Mouse (Mus musculus): Measurements from ENCODE around the gene Ctsh.
A peak's percentile ranks its signal among the peaks of the same experiment; 100 is the strongest.

The Ctsh gene

DNA sequence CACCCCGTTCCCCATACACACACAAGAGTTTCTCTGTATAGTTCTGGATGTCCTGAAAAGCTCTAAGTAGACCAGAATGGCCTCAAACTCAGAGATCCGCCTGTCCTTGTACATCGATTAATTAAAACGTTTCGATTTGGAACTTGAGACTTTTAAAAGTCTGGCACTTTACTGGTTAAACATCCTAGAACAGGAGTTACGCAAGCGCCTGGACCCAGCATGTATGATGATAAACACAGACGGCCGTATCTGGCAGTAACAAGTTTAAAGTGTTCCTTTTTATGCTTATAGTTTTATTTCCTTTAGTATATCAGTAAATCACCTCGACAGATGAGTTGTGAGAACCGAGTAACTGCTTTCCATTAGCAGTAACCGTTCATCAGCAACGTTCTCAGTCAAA, 59.2 kb downstream of the Ctsh start:
- DNase-seq (ENCODE audit: low spot score) = no peak

DNA sequence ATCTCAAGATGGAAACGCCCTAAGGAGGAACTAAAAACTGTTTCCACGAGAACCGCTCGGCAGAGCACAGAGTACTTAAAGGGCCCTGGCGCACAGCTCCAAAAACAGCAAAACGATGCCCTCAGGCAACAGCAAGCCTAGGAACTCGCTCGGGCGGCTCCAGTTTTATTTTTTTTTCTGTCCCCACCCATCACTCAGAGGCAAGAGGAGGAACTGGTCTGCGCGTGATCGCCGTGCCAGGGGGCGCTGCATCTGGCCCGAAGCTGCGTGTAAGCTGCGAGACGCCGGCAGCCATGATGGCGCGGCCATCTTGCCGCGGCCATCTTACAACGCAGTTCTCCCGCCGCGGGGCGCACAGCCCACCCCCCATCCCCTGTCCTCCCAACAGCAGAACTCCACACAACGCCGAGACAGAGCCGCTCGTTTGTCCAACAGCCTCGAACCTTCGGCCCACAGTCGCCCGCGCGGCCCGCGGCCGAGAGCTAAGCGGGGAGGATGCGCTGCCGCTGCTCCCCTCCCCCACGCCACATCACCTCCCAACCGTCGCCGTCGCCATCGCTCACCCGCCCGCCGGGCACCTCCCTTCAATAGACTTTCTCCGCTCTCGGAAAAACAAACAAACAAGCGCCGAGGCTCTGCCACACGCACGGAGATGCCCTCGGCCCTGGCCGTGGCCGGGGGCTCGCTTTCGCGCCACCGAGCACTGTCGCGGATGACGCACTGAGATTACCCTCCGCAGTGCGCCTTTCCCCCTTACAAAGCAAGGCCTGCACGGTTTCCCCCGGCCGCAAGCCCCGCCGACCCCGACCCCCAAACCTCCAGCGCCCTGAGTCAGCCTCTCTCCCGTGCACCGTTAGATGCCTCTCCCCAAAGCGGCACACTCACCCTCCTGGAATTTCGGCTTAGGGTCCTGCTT, 60.0 kb downstream of the Ctsh start:
- peak; percentile 87 for DNase-seq (ENCODE audit: low spot score)

DNA sequence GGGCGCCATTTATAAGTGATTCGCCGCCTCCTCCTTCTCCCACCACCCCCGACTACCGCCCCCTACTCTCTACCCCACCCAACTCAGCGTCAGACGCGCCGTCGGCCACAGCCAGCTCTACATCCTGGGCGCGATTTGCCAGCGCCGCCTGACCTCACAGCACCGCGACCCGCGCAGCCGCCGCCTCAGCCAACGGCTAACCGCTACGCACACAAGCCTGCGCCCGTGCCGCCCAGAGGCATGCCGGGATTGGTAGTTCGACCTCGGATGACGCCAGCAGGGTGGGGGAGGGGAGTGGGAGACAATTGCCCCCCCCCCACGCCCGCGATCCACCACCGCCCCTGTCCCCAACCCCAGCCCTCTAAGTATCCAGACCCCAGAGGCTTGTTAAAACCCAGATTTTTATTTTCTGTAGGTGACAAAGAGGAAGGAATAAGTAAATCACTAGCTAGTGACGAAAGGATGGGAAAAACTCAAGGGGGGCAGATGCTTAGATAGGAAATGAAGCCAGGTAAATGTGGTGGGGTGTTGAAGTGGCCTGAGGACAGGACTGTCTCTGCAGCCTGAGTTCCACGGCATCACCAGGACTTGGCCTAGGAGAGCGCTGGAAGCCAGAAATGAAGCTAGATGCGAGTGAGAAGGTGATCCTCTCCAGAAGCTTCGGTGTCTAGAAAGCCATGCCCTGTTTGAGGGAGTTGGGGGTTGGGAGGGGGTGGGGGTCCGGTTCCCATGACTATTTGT, 60.8 kb downstream of the Ctsh start, which contains the start of gene Morf4l1:
Gene Morf4l1 (minus strand): TSS at position 208 of the 741 bp plus-strand sequence.
- peak; percentile 97 for DNase-seq (ENCODE audit: low spot score)

DNA sequence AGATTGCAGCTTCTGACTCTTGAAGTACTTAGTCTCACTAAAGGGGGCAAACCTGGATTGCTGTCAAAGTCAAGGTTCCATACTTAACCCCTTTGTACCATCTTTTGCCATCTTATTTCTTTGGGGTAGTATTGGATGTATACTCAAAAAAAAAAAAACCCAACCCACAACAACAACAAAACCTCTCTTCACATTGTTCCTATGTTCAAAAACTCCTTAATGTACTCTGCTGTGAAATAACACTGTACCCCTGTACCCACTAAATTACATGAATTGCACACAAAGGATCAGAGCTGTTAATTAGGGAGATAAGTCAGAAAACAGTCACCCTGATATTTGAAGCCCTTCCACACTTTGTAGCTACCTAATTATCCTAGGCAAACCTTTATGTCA, 61.4 kb downstream of the Ctsh start:
- no peak for DNase-seq (ENCODE audit: low spot score)

DNA sequence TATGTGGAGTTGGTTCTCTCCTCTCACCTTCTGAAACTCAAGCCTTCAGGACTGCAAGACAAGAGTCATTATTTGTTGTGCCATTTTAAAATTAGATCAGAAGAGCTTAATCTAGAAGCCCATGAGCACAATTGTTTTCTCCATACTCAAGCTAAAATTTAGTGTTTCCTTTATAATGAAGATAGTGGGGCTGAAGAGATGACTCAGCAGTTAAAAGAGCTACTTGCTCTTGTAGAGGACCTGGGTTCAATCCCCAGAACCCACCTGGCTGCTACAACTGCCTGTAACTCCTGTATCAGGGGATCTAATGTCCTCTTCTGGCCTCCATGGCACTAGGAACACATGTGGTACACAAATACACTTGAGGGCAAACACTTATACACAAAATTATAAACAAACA, 63.3 kb downstream of the Ctsh start:
- DNase-seq (ENCODE audit: low spot score) = no peak

DNA sequence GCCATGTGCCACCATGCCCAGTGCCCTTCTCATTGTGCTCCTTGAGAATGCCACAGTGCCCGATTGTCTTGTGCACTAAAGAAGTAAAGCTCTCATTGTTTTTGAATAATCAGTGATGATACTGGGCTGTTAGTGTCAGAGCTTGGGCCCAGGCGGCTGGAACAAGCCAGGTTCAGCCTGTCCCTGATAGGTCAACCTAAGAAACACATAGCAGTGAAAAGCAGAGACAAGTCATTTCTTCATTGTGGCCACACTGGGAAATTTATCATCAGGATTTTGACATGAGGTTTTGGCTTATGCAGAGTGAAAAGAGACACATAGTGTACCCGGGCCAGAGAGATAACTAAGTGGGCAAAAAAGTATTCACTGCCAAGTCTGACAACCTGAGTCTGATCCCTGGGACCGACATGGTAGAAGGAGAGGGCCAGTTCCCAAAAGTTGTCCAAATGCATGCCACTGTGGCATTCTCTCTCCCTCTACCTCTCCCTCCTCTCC, 68.3 kb downstream of the Ctsh start:
- no peak for DNase-seq (ENCODE audit: low spot score)

DNA sequence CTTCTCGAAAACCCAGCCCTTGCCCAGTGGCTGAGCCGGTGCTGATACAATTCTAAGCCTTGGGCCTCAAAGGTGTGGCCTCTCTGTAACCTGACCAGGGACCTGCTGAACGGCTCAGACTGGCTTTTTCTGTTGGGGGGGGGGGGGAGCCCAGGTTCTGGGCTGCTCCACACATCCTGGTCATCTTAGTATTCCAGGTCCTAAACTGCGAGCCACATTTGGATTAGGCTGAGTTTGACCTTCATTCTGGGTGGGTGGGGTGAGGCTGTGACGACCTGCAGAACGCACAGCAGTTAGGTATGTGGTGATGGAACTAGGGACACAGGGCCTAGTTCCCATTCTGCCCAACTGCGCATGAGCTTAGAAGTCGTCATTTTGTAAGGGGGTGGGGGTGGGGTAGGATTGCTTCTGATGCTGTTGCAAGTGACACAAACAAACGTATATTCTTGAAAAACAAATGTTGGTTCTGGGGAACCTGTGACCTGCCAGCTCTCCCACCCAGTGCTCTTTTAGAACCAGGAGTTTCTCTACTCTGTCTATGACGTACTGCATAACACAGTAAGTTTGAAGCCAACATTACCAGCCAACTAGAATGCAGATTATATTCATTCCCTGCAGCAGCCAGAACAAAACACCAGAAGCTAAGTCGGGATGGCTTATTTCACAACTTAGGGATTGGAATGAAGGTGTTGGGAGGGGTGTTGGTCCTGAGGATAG, 70.4 kb downstream of the Ctsh start:
- no peak for DNase-seq (ENCODE audit: low spot score)

DNA sequence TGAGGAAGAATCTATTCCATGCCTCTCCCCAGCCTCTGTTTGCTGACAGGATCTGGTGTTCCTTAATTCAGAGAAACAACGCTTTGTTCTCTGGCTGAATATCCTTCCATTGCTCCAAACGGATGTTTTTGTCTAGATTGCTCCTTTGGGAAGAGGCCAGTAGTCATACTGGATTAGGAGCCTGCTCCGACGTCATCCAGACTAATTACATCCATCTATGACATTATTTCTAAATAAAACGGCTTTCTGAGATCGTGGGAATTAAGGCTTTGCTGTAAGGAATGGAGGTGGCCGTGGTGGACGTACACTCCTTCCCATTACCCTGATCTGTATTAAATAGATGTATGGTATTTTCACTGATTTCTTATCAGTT, 70.9 kb downstream of the Ctsh start:
- DNase-seq (ENCODE audit: low spot score) = no peak
